Mouse (Mus musculus): ENCODE results near the gene Tha1.

GRCm38 (mm10) chr11:117821868-117822267, 51.4 kb downstream of the Tha1 start:
- TF ChIP-seq CTCF (IDR thresholded peaks at IDR 0.05; ENCODE audit: extremely low read depth, insufficient read depth, low read length): no peak
- TF ChIP-seq POLR2A (IDR thresholded peaks at IDR 0.05; ENCODE audit: extremely low read depth, insufficient read depth, low read length): no peak
